Mouse (Mus musculus): ENCODE data around the gene Lrrc32. TPM values are rescaled to one million over a fixed set of nuclear protein-coding genes. Genes with fewer than 3 reads are reported as not detected.

Gene Lrrc32
- polyA plus RNA-seq, 1 experiment from 2014 or later: 8.1 TPM

- ATAC-seq (ENCODE audit: insufficient number of reproducible peaks, low FRiP score, low TSS enrichment, low read depth): 0 out of 2 replicates have a peak, but pooled peaks have one; percentile 48
- Histone ChIP-seq H3K4me1 (peaks cover 19% of the 10 kb centered on the region), H3K27me3 (no peaks in the 10 kb centered on the region), H3K27ac (replicated peaks) (peak overlapping the region; percentile 72), H3K9ac (no peak overlapping the region), H3K36me3 (no peaks in the 10 kb centered on the region), H3K4me2 (replicated peaks) (no peak overlapping the region), H3K4me3 (replicated peaks) (no peak overlapping the region), H3K9me3 (replicated peaks) (no peaks in the 10 kb centered on the region)
- WGBS: 25% methylated on average over 10 of the region's 10 CpGs
Observed at GRCm38 (mm10) chr7:98537210-98537966, 48.3 kb downstream of the Lrrc32 start.

DNA sequence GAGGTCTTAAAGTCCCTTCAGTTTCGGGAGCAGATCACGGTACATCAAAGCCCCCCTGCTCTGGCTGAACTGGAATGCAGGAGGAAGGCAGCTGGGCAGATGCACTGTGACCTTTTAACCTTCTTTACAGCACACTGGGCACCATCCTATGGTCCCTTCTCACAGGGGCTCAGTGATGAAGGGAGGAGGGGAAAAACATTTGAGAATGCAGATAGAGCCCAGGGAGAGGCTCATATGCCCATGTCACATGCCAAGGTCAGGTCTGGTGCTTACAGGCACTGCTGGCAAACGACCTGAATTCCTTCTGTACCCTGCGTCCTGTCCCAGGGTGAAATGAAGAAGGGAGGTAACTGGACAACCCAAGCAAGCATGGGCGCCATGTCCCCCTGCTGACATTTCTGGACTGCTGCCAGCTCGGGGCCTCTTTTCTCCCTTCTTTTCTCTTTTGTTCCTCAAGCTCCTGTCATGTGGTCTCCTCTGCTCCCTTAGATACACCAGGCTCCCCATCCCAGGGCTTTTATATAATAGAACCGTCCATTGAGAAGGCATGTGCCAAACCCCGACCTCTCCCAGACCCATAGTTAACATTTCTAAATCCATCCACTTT lies 49.0 kb downstream of the Lrrc32 start:
- no peaks in the 10 kb centered on the region for H3K36me3 ChIP-seq
- H3K27ac ChIP-seq (replicated peaks): peak overlapping the region; percentile 72; the same call in 1 of the 2 replicates
- no peak overlapping the region for H3K4me3 ChIP-seq (replicated peaks)
- no peak overlapping the region for H3K4me2 ChIP-seq (replicated peaks)
- 39% methylated on average over 8 of the region's 8 CpGs for WGBS
- no peak overlapping the region for H3K9ac ChIP-seq
- H3K4me1 ChIP-seq: peaks cover 19% of the 10 kb centered on the region
- no peaks in the 10 kb centered on the region for H3K9me3 ChIP-seq (replicated peaks)
- no peak for ATAC-seq (ENCODE audit: insufficient number of reproducible peaks, low FRiP score, low TSS enrichment, low read depth)
- H3K27me3 ChIP-seq: no peaks in the 10 kb centered on the region

DNA sequence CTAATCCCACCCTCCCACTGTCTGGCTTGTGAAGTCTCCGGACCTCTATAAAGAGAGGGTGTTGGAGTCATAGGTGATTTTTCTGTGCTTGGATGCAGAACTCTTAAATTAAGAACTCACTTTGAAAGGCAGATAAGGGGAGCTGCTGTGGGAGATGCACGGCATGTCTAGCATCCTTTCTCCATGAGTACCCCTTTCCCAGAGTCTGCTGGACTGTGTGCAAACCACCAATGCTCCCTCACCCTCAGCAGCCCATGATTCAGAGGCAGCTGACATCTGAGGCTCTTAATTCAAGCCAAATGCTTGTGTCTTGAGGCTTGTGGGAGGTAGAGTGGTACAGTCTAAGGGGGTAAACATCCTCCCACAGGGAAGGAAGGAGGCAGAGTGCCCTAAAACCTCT lies 51.8 kb downstream of the Lrrc32 start:
- Histone ChIP-seq H3K27me3 (no peaks in the 10 kb centered on the region), H3K9me3 (replicated peaks) (no peaks in the 10 kb centered on the region), H3K9ac (no peak overlapping the region), H3K27ac (replicated peaks) (peak overlapping the region; percentile 12; the same call in 1 of the 2 replicates), H3K36me3 (no peaks in the 10 kb centered on the region), H3K4me1 (peaks cover 19% of the 10 kb centered on the region), H3K4me2 (replicated peaks) (no peak overlapping the region), H3K4me3 (replicated peaks) (no peak overlapping the region)
- no peak for ATAC-seq (ENCODE audit: insufficient number of reproducible peaks, low FRiP score, low TSS enrichment, low read depth)
- WGBS: 46% methylated on average over 2 of the region's 2 CpGs

DNA sequence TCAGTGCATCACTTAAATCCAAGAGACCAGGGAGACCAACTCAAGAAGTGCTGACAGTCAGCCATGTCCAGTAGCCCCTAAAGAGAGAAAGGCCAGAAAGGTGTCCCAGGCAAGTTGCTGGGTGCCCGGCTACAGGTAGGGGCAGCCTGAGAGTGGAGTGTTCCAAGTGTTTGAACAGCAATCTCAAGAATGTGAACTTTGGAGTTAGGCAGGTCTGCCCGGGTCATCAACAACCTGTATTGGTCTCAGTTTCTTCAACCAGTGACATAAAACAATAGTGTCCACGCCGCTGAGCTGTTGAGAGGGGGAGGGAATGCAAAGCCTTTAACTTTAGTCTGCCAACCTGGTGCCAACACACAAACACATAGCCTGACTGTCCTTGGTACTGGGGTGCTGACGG lies 52.5 kb downstream of the Lrrc32 start:
- H3K4me1 ChIP-seq: peaks cover 19% of the 10 kb centered on the region
- no peak overlapping the region for H3K9ac ChIP-seq
- 88% methylated on average over 5 of the region's 5 CpGs for WGBS
- H3K27ac ChIP-seq (replicated peaks): no peak overlapping the region
- H3K36me3 ChIP-seq: no peaks in the 10 kb centered on the region
- H3K9me3 ChIP-seq (replicated peaks): no peaks in the 10 kb centered on the region
- no peaks in the 10 kb centered on the region for H3K27me3 ChIP-seq
- H3K4me3 ChIP-seq (replicated peaks): no peak overlapping the region
- no peak overlapping the region for H3K4me2 ChIP-seq (replicated peaks)
- ATAC-seq (ENCODE audit: insufficient number of reproducible peaks, low FRiP score, low TSS enrichment, low read depth): no peak

DNA sequence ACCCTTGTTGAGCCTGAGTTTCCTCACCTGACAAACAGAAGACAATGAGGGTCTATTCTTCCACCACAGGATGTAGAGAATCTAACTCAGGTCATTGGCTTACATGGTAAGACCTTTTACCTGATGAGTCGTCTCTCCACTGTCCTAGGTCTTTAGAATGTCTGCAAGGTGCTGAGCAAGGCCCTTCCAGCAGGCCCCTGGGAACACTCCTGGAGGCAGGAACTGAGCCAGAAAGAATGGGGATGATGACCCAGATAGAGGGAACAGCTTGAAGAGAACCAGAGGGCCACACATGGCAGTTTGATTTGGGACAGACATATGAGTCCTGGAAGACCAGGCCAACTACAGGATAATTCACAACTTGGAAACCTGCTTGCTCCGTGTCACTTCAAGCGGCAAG lies 53.2 kb downstream of the Lrrc32 start:
- Histone ChIP-seq H3K9me3 (replicated peaks) (no peaks in the 10 kb centered on the region), H3K4me3 (replicated peaks) (no peak overlapping the region), H3K27me3 (no peaks in the 10 kb centered on the region), H3K4me1 (peaks cover 17% of the 10 kb centered on the region), H3K36me3 (no peaks in the 10 kb centered on the region), H3K4me2 (replicated peaks) (no peak overlapping the region), H3K27ac (replicated peaks) (no peak overlapping the region), H3K9ac (no peak overlapping the region)
- whole genome bisulfite sequencing: 87% methylated on average over 3 of the region's 3 CpGs
- ATAC-seq (ENCODE audit: insufficient number of reproducible peaks, low FRiP score, low TSS enrichment, low read depth): no peak

GRCm38 (mm10) chr7:98542731-98543142 lies 53.7 kb downstream of the Lrrc32 start:
- ATAC-seq (ENCODE audit: insufficient number of reproducible peaks, low FRiP score, low TSS enrichment, low read depth): no peak
- H3K27ac ChIP-seq (replicated peaks): no peak overlapping the region
- H3K9me3 ChIP-seq (replicated peaks): no peaks in the 10 kb centered on the region
- H3K4me3 ChIP-seq (replicated peaks): no peak overlapping the region
- no peaks in the 10 kb centered on the region for H3K36me3 ChIP-seq
- WGBS: 53% methylated on average over 6 of the region's 6 CpGs
- H3K4me2 ChIP-seq (replicated peaks): no peak overlapping the region
- H3K27me3 ChIP-seq: no peaks in the 10 kb centered on the region
- H3K9ac ChIP-seq: no peak overlapping the region
- peaks cover 12% of the 10 kb centered on the region for H3K4me1 ChIP-seq

DNA sequence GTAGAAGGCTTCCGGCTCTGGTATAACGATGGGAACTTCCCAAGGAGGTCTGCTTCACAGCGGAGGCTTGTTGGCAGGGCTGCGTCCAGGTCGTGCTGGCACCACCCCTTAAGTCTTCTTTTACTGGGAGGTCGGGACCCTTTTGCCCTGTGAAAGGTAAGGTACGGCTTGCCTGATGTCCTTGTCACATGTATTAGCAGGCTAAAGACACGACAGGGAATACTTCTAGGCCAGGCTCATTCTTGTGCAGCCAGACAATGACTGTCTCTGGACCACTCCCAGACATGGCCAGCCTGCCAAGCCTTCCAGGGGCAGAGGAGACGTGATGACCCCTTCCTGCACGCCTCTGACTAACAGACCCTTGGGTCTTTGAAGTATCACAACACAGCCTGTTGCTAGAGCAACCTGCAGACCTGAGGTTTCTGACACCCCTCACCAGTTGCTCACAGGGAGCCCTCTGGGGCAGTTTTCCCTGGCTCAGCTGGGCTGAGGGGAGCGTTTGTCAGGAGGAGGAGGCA lies 54.8 kb downstream of the Lrrc32 start:
- Histone ChIP-seq H3K9ac (no peak overlapping the region), H3K4me2 (replicated peaks) (no peak overlapping the region), H3K9me3 (replicated peaks) (no peaks in the 10 kb centered on the region), H3K27me3 (no peaks in the 10 kb centered on the region), H3K4me1 (peaks cover 5% of the 10 kb centered on the region), H3K27ac (replicated peaks) (no peak overlapping the region), H3K36me3 (no peaks in the 10 kb centered on the region), H3K4me3 (replicated peaks) (no peak overlapping the region)
- no peak for ATAC-seq (ENCODE audit: insufficient number of reproducible peaks, low FRiP score, low TSS enrichment, low read depth)
- 56% methylated on average over 11 of the region's 11 CpGs for WGBS

DNA sequence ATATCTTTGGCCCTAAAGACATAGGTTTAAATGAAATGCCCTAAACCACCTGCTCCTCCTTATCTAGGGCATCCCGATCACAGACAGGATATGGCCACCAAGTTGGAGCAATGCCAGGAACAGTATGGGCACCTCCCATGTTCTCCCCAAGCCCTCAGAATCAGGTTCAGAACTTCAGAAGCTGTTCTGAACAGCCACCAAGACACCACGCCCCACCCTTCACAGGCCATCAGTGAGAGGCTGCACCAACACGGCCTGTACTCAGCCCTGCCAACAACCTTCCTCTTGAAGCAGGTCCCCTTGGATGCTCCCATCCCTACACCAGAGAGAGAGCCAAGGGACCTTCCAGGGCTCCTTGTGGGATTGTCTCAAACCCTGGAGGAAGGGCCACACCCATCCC lies 55.5 kb downstream of the Lrrc32 start:
- WGBS: 67% methylated on average over 3 of the region's 3 CpGs
- no peak for ATAC-seq (ENCODE audit: insufficient number of reproducible peaks, low FRiP score, low TSS enrichment, low read depth)
- no peak overlapping the region for H3K4me3 ChIP-seq (replicated peaks)
- no peaks in the 10 kb centered on the region for H3K9me3 ChIP-seq (replicated peaks)
- H3K27ac ChIP-seq (replicated peaks): no peak overlapping the region
- H3K27me3 ChIP-seq: no peaks in the 10 kb centered on the region
- H3K9ac ChIP-seq: no peak overlapping the region
- H3K36me3 ChIP-seq: no peaks in the 10 kb centered on the region
- H3K4me1 ChIP-seq: peaks cover 5% of the 10 kb centered on the region
- no peak overlapping the region for H3K4me2 ChIP-seq (replicated peaks)

GRCm38 (mm10) chr7:98548839-98549238 lies 59.8 kb downstream of the Lrrc32 start:
- no peak overlapping the region for H3K4me3 ChIP-seq (replicated peaks)
- H3K4me1 ChIP-seq: peaks cover 7% of the 10 kb centered on the region
- no peaks in the 10 kb centered on the region for H3K36me3 ChIP-seq
- H3K4me2 ChIP-seq (replicated peaks): no peak overlapping the region
- 52% methylated on average over 3 of the region's 3 CpGs for WGBS
- H3K9me3 ChIP-seq (replicated peaks): no peaks in the 10 kb centered on the region
- no peak overlapping the region for H3K27ac ChIP-seq (replicated peaks)
- 0 out of 2 replicates have a peak, but pooled peaks have one; percentile 18 for ATAC-seq (ENCODE audit: insufficient number of reproducible peaks, low FRiP score, low TSS enrichment, low read depth)
- H3K9ac ChIP-seq: no peak overlapping the region
- H3K27me3 ChIP-seq: no peaks in the 10 kb centered on the region

- H3K36me3 ChIP-seq: no peaks in the 10 kb centered on the region
- WGBS: 33% methylated on average over 2 of the region's 2 CpGs
- H3K9ac ChIP-seq: no peak overlapping the region
- no peak overlapping the region for H3K4me2 ChIP-seq (replicated peaks)
- 0 out of 2 replicates have a peak overlapping the region, but pooled peaks have one; percentile 7 for H3K27ac ChIP-seq (replicated peaks)
- ATAC-seq (ENCODE audit: insufficient number of reproducible peaks, low FRiP score, low TSS enrichment, low read depth): peak; percentile 53
- no peaks in the 10 kb centered on the region for H3K27me3 ChIP-seq
- H3K4me1 ChIP-seq: peaks cover 7% of the 10 kb centered on the region
- H3K4me3 ChIP-seq (replicated peaks): no peak overlapping the region
- H3K9me3 ChIP-seq (replicated peaks): no peaks in the 10 kb centered on the region
Observed at GRCm38 (mm10) chr7:98550596-98550995, 61.5 kb downstream of the Lrrc32 start.

GRCm38 (mm10) chr7:98551041-98551440 lies 62.0 kb downstream of the Lrrc32 start:
- no peak overlapping the region for H3K27ac ChIP-seq (replicated peaks)
- H3K27me3 ChIP-seq: no peaks in the 10 kb centered on the region
- no peak overlapping the region for H3K4me3 ChIP-seq (replicated peaks)
- H3K4me2 ChIP-seq (replicated peaks): no peak overlapping the region
- H3K9me3 ChIP-seq (replicated peaks): no peaks in the 10 kb centered on the region
- H3K36me3 ChIP-seq: no peaks in the 10 kb centered on the region
- ATAC-seq (ENCODE audit: insufficient number of reproducible peaks, low FRiP score, low TSS enrichment, low read depth): no peak
- WGBS: 69% methylated on average over 3 of the region's 3 CpGs
- peaks cover 7% of the 10 kb centered on the region for H3K4me1 ChIP-seq
- no peak overlapping the region for H3K9ac ChIP-seq
